Mouse (Mus musculus) erythroblast, embryonic 14.5 days (primary cell): ENCODE data around the gene Pfn1. TPM values are rescaled to one million over a fixed set of nuclear protein-coding genes. Genes with fewer than 3 reads are reported as not detected.
A peak's percentile ranks its signal among the peaks of the same experiment; 100 is the strongest.

ENCODE experiments used
- H3K27me3 ChIP-seq: 2 replicates; pipeline ENCODE4 v1.6.1; 2012; ENCODE audit warnings: inconsistent platforms; ENCODE audit not compliant: control insufficient read depth
- H3K36me3 ChIP-seq: 2 replicates; pipeline ENCODE4 v1.6.1; 2012; ENCODE audit warnings: mild to moderate bottlenecking, inconsistent platforms; ENCODE audit not compliant: control insufficient read depth
- H3K4me1 ChIP-seq: 2 replicates; pipeline ENCODE4 v1.6.1; 2012; ENCODE audit warnings: inconsistent platforms; ENCODE audit not compliant: control insufficient read depth
- H3K4me3 ChIP-seq: replicated peaks from 2 replicates; pipeline ENCODE3; 2012; ENCODE audit warnings: moderate library complexity, mild to moderate bottlenecking, inconsistent platforms
- H3K9me3 ChIP-seq: 2 replicates; pipeline ENCODE4 v1.6.1; 2012; ENCODE audit warnings: low read length, inconsistent platforms, mixed read lengths; ENCODE audit not compliant: control insufficient read depth
- GATA1 ChIP-seq: IDR thresholded peaks from 2 replicates; pipeline ENCODE4 v1.6.1; 2012; ENCODE audit warnings: low read length, inconsistent platforms, mixed read lengths
- TAL1 ChIP-seq: IDR thresholded peaks from 3 replicates; pipeline ENCODE4 v1.6.1; 2012; ENCODE audit warnings: low read length, inconsistent platforms, mixed read lengths
- polyA plus RNA-seq: library from polyadenylated mRNA; stranded (reverse); fragments of >175 nt; gene quantifications from 2 replicates; pipeline ENCODE4 v1.2.3, GENCODE M21; 2012

Gene Pfn1
- polyA plus RNA-seq, 1 experiment, result 308 TPM

- Histone ChIP-seq H3K4me3 (no peak overlapping the region), H3K27me3 (no peaks in the 10 kb centered on the region), H3K36me3 (peaks cover 44% of the 10 kb centered on the region), H3K4me1 (peaks cover 10% of the 10 kb centered on the region), H3K9me3 (no peaks in the 10 kb centered on the region)
- no peak for TF ChIP-seq GATA1
- TF ChIP-seq TAL1, result no peak
These were observed 24.9 kb upstream of the Pfn1 start for GRCm38 (mm10) chr11:70679361-70679760.

- peaks cover 46% of the 10 kb centered on the region for H3K36me3 ChIP-seq
These were observed 24.1 kb upstream of the Pfn1 start for GRCm38 (mm10) chr11:70678576-70678975.

GRCm38 (mm10) chr11:70678092-70678491 lies 23.6 kb upstream of the Pfn1 start:
- Histone ChIP-seq H3K4me3 (no peak overlapping the region), H3K36me3 (peaks cover 41% of the 10 kb centered on the region), H3K27me3 (no peaks in the 10 kb centered on the region), H3K9me3 (no peaks in the 10 kb centered on the region), H3K4me1 (peaks cover 10% of the 10 kb centered on the region)
- TF ChIP-seq GATA1, result no peak
- TF ChIP-seq TAL1, result no peak

More at GRCm38 (mm10) chr11:70678576-70678975, 24.1 kb upstream of the Pfn1 start:
- H3K9me3 ChIP-seq, result no peaks in the 10 kb centered on the region
- no peak for TF ChIP-seq GATA1
- no peak for TF ChIP-seq TAL1
- peaks cover 10% of the 10 kb centered on the region for H3K4me1 ChIP-seq
- no peaks in the 10 kb centered on the region for H3K27me3 ChIP-seq
- no peak overlapping the region for H3K4me3 ChIP-seq

- Histone ChIP-seq H3K9me3 (no peaks in the 10 kb centered on the region), H3K27me3 (no peaks in the 10 kb centered on the region), H3K4me3 (no peak overlapping the region), H3K36me3 (peaks cover 24% of the 10 kb centered on the region; the same call in 1 of the 2 replicates), H3K4me1 (peaks cover 33% of the 10 kb centered on the region)
- TF ChIP-seq TAL1 (no peak), GATA1 (no peak)
These were observed 20.1 kb upstream of the Pfn1 start for GRCm38 (mm10) chr11:70674501-70674900.

- no peak for TF ChIP-seq GATA1
- no peak for TF ChIP-seq TAL1
- Histone ChIP-seq H3K36me3 (peaks cover 22% of the 10 kb centered on the region; the same call in 1 of the 2 replicates), H3K4me3 (no peak overlapping the region), H3K27me3 (no peaks in the 10 kb centered on the region), H3K4me1 (peaks cover 37% of the 10 kb centered on the region), H3K9me3 (no peaks in the 10 kb centered on the region)
These were observed 19.6 kb upstream of the Pfn1 start for GRCm38 (mm10) chr11:70674014-70674413.

- H3K4me1 ChIP-seq, result peaks cover 49% of the 10 kb centered on the region
- no peaks in the 10 kb centered on the region for H3K27me3 ChIP-seq
- H3K36me3 ChIP-seq, result peaks cover 31% of the 10 kb centered on the region
- TF ChIP-seq GATA1 (no peak), TAL1 (no peak)
- H3K9me3 ChIP-seq, result no peaks in the 10 kb centered on the region
- no peak overlapping the region for H3K4me3 ChIP-seq
These were observed 17.0 kb upstream of the Pfn1 start for GRCm38 (mm10) chr11:70671333-70672047.

GRCm38 (mm10) chr11:70670483-70670882 lies 16.0 kb upstream of the Pfn1 start:
- Histone ChIP-seq H3K27me3 (no peaks in the 10 kb centered on the region), H3K4me3 (peak overlapping the region; percentile 90), H3K36me3 (peaks cover 32% of the 10 kb centered on the region), H3K9me3 (no peaks in the 10 kb centered on the region), H3K4me1 (peaks cover 55% of the 10 kb centered on the region)
- no peak for TF ChIP-seq GATA1
- TF ChIP-seq TAL1, result no peak

GRCm38 (mm10) chr11:70669582-70670345 lies 15.3 kb upstream of the Pfn1 start:
- Histone ChIP-seq H3K27me3 (no peaks in the 10 kb centered on the region), H3K4me3 (peak overlapping the region; percentile 90), H3K36me3 (peaks cover 34% of the 10 kb centered on the region), H3K4me1 (peaks cover 55% of the 10 kb centered on the region), H3K9me3 (no peaks in the 10 kb centered on the region)
- TF ChIP-seq GATA1 (no peak), TAL1 (no peak)

GRCm38 (mm10) chr11:70668771-70669505 lies 14.5 kb upstream of the Pfn1 start, which contains the start of gene Spag7:
Gene Spag7 (minus strand): TSS chr11:70669416.
- peaks cover 38% of the 10 kb centered on the region for H3K36me3 ChIP-seq
- no peaks in the 10 kb centered on the region for H3K9me3 ChIP-seq
- no peak for TF ChIP-seq TAL1
- no peak for TF ChIP-seq GATA1
- H3K4me3 ChIP-seq, result peak within 1 kb of the TSS; percentile 90
- H3K27me3 ChIP-seq, result no peaks in the 10 kb centered on the region
- H3K4me1 ChIP-seq, result peaks cover 55% of the 10 kb centered on the region
